Mouse (Mus musculus): ENCODE data around the gene M6pr.
"Not testable (repeated sequence)": the region's sequence is repeated elsewhere in the genome, so short reads cannot be mapped to it uniquely, and the experiment has no call there.

Gene M6pr

GRCm38 (mm10) chr6:122342125-122342524, 33.6 kb downstream of the M6pr start:
- DNase-seq (ENCODE audit: low spot score) = no peak

GRCm38 (mm10) chr6:122343719-122344118, 35.2 kb downstream of the M6pr start:
- DNase-seq (ENCODE audit: low spot score) = no peak

DNA sequence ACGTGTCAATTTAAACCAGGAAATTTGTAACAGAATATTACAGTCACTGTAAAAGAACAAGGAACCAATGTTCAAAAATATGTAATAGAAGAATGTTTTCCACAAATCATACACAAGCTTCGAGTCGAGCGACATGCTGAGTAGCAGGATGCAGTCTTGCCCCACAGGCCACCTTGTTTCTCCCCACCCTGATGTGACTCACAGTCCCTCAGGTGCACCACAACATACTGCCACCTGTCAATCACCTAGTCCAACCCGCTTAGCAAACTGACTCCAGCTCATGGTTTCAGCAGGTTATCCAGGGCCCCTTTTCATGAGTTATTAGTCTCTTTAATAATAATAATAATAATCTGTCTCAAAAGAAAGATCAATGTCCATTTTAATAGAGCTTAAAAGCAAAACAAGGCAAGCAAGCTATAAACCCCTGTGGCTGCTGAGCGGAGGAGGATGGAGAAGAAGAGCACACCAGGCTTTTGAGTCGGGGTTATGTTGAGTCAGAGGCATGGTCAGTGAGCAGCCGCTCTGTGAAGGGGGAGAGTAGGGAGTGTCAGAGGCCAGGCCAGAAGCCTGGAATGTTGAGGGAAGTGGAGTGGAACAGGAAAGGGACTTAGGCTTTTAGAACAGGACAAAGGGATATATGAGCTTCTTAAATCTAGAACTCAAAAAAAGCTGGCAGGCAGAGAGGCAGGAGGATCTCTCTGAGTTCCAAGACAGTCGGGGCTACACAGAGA, 36.0 kb downstream of the M6pr start:
- no peak for DNase-seq (ENCODE audit: low spot score)

- no peak for DNase-seq (ENCODE audit: low spot score)
Observed at GRCm38 (mm10) chr6:122345731-122346130, 37.2 kb downstream of the M6pr start.

DNA sequence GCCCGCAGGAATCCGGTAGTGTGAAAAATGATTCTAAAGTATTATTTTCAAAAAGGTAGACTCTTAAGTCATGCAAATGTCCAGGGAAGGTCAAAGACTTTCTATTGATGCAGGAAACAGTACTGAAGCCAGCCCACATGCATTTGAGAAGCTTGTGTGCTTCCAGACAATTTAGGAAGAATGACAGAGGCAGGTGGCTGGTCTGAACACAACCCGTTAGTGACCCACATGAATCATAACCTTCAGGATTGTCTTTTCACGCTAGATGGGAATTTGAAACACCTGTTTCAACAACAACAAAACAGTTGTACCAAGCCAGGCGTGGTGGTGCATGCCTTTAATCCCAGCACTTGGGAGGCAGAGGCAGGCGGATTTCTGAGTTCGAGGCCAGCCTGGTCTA, 37.9 kb downstream of the M6pr start:
- DNase-seq (ENCODE audit: low spot score) = no peak

DNA sequence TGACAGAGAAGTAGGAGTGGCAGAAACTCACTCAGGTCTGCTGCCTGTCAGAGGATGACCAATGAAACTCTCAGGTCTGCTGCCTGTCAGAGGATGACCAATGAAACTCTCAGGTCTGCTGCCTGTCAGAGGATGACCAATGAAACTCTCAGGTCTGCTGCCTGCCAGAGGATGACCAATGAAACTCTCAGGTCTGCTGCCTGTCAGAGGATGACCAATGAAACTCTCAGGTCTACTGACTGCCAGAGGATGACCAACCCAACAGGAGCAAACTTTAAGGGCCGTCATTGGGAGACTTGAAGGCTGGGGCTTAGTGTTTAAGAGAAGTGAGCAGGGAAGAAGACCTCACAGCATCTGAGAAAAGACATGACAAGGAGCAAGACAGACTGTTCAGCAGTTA, 38.8 kb downstream of the M6pr start:
- not testable (repeated sequence) for DNase-seq (ENCODE audit: low spot score)

- DNase-seq (ENCODE audit: low spot score) = no peak
Observed at GRCm38 (mm10) chr6:122355909-122356308, 47.4 kb downstream of the M6pr start.

GRCm38 (mm10) chr6:122357089-122357488, 48.6 kb downstream of the M6pr start:
- DNase-seq (ENCODE audit: low spot score) = no peak

GRCm38 (mm10) chr6:122365706-122366105, 57.2 kb downstream of the M6pr start:
- DNase-seq (ENCODE audit: low spot score) = no peak

DNA sequence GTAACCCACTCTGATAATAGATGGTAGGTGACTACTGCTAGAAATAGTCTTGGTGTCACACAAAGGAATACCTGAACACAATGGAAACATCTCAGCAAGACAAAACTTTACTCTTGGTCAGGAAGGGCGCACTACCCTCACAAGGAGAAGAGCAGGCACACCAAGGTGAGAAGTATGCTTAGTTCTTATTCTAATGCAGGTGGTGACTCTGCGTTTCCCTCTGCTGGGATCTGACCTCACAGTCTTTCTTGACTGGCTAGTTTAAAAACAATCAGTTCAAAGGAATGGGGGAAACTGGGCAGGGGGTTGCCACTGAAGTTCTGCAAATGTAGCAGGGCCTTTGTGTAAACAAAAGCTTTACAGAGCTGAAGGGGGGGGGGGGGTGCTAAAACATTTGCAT, 57.8 kb downstream of the M6pr start:
- no peak for DNase-seq (ENCODE audit: low spot score)

DNA sequence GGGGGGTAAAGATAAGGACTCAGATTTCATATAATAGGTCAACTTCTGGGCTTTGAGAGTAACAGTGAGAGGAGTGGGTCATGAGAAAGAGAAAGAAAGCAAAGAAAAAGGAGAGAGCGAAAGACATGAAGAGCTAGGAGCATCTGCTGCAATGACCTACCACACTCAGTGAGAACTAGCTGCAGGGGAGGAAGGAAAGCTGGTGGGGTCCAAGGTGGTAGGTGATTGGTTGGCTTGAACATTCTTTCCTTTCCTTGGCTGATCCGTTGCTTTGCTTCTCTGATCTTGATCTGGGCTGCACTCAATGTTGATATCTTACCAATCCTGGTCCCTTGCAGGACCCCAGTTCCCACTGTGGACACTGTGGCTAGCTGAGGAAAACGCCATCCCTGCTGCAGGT, 58.5 kb downstream of the M6pr start:
- no peak for DNase-seq (ENCODE audit: low spot score)
